Mouse (Mus musculus) testis, postnatal 14 days (tissue): ENCODE data around the gene Abi3.

Source experiments
- DNase-seq: peaks from one replicate; pipeline ENCODE4 v3.0.0; 2021; ENCODE audit warnings: low spot score

Gene Abi3

DNA sequence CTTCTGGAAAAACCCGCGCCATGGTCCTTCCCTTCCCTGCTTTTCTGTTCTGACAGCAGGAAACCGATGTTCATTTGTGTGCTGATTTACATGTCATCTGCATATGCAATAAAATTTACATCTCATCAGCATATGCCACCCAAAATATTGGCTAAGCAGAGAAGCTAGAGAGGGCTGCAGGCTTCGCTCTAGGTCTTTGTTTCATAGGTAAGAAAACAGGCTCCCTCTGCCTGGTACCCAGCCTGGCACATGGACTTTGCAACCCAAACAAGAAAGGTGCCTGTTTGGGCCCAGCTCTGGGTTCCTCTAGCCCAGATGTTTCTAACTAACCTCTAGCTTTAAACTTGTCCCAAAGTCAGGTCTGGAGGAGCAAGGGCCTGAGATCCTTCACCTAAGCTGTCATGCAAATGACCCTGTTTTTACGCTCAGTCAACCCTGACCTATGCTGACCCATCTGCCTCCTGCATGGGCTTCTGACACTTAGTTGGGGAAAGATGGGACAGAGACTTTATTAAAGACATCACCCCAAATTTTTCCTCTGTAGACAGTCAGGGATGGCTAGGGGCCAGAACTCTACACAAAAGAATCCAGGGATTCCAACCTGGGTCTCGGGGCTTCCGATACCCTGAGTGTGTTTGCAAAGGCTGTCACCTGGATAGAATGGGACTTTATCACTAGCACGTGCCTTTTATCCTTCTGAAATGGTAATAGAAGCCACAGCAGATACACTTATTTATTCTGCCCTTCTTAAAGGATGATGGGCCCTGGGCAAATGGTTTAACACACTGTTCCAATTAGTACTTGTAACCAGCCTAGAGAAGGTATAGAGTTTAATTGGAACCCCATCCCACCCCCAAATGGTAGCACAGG, 3.0 kb downstream of the Abi3 start:
- DNase-seq: no peak

DNA sequence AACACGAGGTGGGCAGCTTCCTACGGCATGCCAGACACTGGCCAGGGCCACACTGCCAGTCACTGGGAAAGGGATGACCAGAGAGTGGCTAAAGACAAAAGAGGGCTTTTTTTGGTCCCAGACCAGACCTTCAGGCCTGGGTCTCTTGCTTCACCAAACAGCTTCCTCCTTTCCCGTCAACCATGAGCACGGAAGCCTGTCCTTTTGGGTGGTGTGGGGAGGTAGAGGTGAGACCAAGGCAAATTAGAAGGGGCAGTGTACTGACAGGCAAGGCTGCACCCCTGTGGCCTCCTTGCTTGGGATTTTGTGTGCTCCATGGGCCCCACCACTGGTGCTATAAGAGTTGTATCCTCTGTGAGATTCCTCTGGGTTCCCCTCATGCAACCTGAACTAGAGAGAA, 3.7 kb downstream of the Abi3 start:
- DNase-seq: no peak

DNA sequence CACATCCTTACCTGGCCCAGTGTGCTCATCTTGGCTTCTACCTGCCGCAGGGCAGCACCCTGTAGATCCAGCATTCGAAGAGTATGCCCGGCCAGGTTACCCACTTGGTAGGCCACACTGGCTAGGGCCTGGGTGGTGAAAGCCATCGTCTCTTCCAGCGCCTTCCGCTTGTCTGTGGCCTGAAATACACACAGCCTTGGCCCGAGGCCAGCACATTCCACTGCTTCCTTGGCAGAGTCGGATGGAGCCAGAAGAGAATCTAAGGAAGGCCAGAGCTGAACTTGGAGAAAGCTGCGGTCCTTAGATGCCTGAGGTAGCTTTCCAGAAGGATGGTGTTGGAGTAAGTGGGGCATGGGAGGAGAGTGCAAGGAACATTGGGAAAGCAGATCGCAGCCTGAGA, 5.2 kb downstream of the Abi3 start, which contains the start of gene Gngt2:
Gene Gngt2, plus strand, starts transcription at position 158 of the 400 bp plus-strand sequence.
- DNase-seq: peak; percentile 54

DNA sequence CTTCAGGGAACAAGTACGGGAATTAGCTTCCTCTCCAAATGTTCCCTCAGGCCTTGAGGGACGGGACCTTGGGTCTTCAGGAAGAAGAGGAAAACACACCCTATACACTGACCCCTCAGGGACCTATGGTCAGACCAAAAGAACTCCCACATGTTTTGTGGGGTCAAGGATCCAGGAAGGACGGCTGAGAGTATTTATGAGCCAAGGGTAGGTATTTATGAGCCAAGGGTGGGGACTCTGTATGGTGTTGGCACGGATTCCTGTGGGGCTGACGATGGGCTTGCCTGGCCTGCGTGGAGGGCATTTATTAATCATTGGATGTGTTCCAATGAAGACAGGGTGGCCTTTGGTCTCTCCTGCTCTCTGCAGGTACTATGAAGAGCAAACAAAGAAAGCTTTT, 5.8 kb downstream of the Abi3 start:
- no peak for DNase-seq

DNA sequence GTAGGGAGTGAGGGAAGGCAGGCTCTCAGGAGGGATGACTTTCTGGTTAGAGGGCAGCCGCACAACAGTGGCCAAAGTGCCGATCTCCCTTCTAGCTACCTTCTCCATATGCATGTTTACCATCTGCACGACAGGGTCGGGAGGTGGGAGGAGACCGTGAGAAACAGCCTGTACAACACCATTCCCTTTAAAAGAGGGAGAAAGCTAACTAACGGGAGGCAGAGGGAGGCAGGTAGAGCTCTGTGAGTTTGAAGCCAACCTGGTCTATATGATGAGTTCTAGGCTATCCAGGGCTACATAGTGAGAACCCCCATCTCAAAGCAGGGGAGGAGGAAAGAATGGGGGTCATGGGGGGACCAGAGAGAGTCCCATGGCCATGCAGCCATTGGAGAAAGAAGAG, 6.4 kb downstream of the Abi3 start:
- DNase-seq: no peak

DNA sequence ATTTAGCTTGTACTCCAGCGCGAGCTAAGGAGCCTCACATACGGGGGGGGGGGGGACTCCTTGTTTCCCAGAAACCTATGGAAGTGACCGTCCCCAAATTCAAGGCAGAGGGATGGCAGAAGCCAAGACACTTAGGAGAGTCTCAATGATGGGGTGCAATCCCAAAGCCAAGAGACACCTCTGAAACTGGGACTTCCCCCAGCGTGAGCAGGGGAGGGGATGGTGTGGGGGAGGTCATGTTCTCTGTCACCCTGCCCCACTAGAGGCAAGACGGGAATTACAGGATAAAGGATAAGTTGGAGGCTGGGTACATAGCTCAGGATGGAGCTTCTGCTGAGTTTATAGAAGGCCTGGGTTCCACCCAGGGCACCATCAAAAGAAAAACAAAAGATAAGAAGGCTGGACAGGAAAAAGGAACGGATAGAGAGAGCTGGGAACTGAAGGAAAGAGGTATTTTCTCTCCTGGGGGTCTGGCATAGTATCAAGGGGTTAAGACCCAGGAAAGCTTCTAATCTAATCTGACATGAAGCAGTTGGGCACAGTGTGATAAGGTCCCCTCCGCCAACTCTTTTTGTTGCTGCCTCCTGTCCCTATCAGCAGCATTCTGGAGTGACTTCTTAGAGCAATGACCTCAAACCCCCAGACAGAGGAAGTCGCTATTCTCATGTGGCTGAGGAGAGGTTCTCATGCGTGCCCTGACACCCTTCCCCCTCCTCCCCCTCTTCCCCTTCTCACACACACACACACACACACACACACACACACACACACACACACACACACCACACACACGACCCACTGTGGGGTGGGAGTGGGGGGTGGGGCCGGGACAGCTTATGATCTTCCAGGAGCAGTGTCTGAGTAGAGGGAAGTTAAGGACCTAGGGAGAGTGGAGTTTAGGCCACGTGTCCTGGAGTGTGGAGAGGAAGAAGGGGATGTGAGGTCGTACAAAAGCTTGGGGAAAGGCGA, 7.2 kb downstream of the Abi3 start:
- no peak for DNase-seq

DNA sequence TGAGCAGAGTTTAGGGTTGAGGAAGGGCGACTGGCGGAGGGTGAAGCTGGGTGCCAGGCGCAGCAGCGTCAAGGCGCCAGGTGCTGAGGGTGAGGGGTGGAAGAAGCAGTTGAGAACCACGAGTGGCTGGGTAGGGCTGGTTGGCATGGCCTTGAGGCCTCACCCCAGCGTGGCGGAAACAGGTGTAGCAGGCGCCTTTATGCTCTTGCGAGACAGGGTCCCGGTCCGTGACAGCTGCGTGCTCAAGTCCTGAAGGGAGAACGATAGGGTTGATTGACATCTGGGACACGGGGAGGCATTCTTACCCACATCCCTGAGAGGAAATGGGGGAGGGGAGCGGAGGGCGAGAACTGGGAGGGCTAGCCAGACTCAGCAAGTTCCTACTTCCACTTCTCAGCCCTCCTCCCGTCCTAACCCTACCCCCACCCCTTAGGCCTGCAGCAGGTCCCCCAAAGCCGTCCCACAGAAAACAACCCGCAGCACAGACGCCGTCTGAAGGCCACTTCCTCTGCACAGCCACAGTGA, 8.1 kb downstream of the Abi3 start:
- peak; percentile 54 for DNase-seq

DNA sequence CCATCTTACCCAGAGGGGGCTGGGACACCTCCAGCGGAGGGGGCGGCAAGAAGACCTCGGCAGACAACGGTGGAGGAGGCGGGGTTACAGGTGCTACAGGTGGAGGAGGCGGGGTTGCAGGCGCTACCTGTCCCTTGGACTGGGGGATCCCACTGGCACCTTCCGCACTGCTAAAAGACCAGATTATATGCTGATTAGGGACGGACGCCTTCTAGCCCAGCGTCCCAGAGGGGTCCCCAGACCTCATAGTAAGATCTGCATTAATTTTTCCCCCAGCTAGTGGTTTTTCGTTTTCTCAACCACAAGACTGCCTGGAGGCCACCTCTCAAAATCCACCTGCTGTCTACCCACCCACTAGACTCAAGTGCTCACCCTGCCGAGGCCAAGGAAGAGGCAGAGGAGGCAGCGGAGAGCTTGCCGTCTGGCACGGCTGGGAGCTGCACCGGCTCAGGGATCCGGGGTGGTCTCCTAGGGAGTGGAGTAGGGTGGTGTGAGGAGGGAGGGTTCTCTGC, 8.6 kb downstream of the Abi3 start:
- no peak for DNase-seq

DNA sequence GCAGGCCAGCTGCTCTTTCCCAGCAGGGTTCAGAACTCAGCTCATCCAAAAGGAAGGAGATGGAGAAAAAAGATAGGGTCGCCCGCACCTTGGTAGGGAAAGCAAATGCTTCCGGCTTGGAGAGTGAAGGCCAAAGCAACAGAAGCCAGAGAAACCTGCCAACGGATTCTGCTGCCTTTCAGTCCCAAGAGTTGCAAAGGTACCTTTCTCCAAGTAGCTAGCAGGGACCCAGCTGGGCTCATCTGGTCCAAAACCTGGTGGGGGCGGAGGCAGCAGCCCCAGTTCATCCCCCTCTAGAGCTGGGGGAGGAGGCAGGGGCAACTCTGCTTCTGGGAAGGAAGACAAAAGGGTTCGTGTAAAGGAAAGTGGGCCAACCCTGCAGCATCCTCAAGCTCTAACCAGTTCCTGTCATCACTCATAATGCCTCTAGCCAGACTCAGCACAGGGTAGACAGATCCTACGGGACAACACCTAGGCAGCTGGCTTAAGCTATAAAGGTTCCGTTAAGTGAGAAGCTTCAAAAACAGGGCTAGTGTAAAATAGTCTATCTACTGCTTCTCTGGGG, 9.2 kb downstream of the Abi3 start:
- no peak for DNase-seq

DNA sequence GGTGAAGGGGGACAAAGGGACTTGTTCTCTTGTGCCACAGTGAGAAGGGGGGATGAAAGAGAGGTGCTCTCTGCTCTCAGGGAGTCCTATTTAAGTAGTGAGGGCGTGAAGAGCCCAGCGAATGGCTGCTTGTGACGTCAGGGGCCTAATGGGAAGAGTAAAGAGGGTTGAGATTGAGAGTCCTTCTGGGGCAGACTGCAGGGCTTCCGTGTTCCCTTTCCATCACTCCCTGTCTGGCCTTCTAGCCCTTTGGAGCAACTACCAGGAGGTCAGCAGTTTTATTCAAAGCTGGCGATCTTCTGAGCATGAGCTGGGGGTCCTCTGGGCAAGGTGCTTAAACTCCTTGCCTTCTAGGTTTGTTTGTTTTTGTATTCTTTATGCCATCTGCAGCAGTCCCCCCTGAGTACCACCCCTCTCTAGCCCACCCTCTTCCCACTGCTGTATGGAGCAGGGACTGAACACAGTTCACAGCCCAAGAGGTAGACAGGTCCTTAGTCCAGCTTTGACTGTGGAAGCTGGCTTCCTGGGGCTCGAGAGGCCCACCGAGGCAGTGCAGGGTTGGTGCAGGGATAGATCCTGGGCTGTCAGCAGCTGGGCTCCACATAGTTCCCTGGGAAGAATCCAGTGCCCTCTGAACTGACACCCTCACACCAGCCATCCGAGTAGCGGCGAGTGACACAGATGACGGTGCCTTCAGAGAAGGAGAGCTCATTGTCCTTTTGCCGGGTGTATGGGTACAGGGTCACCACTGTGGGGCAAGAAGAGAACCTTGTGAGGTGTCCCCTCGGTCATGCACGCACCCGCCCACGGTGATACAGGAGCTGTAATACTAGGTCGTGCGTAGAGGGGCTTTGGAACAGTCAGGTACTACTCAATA, 9.9 kb downstream of the Abi3 start:
- no peak for DNase-seq

DNA sequence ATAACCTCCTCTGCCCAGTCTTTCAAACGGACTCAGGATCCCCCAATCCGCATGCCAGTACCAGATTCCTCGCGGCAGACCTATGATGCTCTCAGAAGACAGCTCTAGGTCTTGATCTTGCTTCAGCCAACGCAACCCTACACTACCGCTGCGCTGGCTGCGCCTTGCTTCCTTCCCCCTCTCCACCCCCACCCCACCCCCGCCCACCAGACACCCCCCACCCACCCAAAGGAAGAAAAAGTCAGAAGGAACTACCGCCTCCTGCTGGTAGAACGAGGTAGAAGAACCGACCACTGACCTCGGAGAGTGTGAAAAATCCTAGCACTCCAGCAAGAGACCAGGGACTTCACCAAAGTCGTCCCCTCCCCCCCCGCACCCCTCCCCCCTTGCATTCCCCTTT, 10.6 kb downstream of the Abi3 start:
- DNase-seq: no peak

DNA sequence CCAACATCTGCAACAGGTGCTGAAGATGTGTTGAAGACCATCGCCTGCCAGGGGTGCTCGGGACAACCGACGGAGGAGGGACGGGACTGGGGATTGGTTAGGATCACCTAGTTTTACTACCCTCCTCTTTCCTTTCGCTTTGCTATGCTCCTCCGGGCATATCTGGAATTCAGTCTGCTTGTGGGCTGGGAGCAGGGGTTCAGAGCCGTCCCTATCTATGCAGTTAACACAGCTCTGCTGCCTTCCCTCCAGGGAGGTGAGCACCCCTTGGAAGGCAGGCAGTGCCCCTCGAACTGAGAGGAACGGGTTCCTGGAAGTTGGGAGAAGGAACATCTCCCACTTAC, 11.0 kb downstream of the Abi3 start:
- DNase-seq: no peak

DNA sequence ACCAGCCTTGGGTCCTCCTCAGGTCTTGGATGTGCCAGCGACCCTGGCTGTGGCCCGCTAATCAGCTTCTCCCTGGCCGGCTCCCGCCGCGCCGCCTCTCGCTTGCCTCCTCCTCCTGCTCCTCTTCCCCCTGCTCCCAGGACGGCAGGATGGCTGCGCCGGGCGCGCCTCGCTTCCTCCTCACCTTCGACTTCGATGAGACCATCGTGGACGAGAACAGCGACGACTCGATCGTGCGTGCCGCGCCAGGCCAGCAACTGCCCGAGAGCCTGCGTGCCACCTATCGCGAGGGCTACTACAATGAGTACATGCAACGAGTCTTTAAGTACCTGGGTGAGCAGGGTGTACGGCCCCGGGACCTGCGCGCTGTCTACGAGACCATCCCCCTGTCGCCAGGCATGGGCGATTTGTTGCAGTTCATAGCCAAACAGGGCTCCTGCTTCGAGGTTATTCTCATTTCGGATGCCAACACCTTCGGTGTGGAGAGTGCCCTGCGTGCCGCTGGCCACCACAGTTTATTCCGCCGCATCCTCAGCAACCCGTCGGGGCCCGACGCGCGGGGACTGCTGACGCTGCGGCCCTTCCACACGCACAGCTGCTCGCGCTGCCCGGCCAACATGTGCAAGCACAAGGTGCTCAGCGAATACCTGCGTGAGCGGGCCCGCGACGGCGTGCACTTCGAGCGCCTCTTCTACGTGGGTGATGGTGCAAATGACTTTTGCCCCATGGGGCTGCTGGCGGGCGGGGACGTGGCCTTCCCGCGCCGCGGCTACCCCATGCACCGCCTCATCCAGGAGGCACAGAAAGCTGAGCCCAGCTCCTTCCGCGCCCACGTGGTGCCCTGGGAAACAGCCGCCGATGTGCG, 11.6 kb downstream of the Abi3 start:
- DNase-seq: no peak

DNA sequence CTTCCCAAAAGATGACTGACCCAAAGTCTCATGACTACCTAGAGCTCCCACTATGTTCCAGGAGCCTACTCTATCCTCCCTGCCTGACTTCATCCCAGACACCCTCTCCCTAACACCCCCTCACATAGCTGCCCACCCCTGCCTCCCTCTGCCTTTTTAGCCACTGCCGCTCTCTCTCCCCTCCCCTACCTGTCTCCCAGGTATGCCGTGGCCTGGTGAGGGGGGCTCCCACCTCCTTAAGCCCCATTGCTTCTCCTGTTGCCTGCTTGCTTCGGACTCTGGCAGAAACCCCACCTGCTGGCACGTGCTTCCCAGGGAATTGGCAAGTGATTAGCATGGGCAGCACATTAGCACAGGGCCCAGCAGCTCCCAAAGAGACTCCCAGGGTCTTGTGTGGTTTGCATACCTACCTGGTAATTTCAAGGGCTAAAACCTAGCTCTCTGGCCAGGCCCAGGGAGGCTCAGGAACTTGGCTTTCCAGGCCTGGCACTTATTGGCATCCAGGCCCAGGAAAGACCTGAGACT, 12.7 kb downstream of the Abi3 start:
- DNase-seq: no peak

DNA sequence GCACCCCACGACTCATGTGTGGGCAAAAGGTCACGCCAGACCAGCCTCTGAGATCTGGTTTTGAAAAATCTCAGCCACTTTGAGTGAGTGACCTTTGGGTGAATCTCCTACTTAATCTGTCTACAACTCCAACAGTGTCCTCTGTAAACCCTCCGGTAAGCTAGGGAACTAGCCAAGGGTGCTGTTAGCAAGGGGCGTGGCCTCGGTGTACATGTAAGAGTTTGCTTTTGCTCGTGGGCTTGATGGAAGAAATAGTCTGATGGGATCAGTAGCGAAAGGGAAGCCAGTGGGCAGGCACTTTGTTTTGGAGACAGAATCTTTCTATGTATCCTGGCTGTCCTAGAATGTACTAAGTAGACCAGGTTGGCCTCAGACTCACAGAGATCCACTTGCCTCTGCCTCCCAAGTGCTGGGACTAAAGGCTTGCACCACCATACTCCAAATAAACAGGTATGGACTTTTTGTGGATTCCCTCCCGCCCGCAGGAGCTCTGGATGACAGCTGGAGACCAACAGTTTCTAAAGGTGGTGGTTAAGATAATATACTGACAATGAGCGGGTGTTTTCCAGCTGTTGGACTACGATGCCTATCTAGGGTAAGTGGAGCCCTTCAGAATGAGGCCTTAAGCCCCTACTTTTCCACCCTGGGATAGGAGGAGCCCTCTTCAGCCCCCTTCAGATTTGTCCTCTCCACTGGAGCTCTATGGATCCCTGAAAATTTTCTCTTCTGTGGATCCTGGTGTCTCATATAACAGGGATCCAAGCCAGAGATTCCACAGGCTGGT, 13.9 kb downstream of the Abi3 start:
- no peak for DNase-seq

DNA sequence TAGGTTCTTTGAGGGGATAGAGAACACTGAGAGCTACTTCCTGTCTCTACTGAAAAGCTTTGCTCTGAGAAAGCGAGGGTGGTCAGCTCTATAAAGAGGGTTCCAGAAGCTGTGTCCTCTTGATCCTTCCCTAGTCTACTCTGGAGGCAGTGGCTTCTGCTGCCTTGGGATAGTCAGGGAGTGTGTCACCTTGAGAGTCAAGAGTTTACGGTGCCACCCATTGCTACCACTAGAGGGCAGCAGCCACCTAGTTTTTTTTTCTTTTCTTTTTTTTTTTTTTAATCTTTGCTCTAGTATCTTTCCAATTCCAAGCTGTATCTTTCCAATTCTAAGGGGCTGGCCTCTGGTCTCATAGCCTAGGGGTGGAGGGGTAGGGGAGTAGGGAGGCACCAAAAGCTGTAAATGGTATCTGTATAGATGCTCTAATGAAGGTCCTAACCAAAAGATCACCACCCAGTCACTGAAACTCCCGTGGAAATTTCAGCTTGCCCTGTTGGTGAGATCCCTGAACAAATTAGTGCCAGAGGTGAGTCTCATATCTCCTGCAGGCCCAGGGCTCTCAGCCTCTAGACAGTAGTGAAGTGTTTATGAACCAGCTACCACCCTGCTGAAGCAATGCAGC, 14.7 kb downstream of the Abi3 start:
- DNase-seq: no peak

DNA sequence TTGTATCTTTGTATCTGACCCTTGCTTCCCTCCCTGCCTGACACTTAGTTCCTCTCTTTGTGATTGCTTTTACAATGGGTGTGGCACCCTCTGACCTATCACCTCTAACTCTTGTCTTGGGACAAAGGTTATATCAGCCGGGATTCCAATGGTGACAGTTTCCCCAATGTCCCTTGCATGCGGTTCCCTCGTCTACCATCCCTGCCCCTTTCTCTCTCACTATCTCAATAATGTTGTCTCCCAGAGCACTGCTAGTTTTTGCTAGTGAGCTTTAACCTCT, 15.2 kb downstream of the Abi3 start:
- no peak for DNase-seq

DNA sequence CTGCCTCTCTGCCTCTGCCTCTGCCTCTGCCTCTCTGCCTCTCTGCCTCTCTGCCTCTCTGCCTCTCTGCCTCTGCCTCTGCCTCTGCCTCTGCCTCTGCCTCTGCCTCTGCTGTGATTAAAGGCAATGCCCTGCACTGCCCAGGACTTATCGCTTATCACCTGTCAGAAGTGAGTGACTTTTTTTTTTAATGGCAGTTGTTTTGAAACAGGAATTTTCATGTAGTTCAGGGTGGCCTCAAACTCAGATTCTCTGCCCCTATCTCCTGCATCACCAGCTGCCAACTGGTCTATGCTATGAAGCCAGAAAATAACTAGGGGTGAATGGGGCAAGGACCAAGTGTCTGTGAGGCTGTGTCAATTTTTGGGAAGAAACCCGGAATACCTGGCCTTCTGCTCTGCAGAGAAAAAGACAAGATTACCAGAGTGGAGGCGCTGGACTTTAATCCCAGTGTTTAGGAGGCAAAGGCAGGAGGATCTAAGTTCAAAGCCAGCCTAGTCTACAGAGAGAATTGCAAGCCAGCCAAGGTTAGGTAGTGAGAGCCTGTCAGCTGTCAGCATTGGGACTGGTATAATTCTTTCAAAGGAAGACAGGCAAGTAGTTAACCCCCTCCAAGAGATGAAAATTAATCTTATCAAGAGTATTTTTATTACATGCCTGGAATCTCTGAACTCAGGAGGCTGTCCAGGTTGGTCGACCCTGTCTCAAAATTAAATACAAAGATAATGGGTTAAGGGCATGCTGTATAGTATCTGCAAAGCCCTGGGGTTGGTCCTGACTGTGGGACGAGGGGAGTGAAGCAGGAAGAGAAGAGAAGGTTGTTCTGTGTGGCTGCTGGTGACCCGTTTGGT, 15.7 kb downstream of the Abi3 start:
- no peak for DNase-seq
